Mouse (Mus musculus): ENCODE data around the gene Sv2b. TPM values are rescaled to one million over a fixed set of nuclear protein-coding genes. Genes with fewer than 3 reads are reported as not detected.

Sv2b gene
- polyA plus RNA-seq, 1 experiment from 2014 or later = 2.6 TPM

- Histone ChIP-seq H3K27ac (no peak overlapping the region), H3K27me3 (no peaks in the 10 kb centered on the region), H3K4me2 (replicated peaks) (no peak overlapping the region), H3K4me3 (no peak overlapping the region), H3K4me1 (0 out of 2 replicates have a peak, but pooled peaks cover 5% of the 10 kb centered on the region), H3K9me3 (replicated peaks) (no peaks in the 10 kb centered on the region), H3K9ac (no peak overlapping the region), H3K36me3 (no peaks in the 10 kb centered on the region)
- WGBS = 77% methylated on average over 3 of the region's 3 CpGs
- ATAC-seq (ENCODE audit: low FRiP score) = no peak
Observed at GRCm38 (mm10) chr7:75282951-75283350, 26.1 kb downstream of the Sv2b start.

GRCm38 (mm10) chr7:75282080-75282650 lies 26.9 kb downstream of the Sv2b start:
- no peaks in the 10 kb centered on the region for H3K27me3 ChIP-seq
- no peaks in the 10 kb centered on the region for H3K36me3 ChIP-seq
- no peak overlapping the region for H3K4me3 ChIP-seq
- no peaks in the 10 kb centered on the region for H3K9me3 ChIP-seq (replicated peaks)
- H3K9ac ChIP-seq = no peak overlapping the region
- no peak for ATAC-seq (ENCODE audit: low FRiP score)
- 0 out of 2 replicates have a peak, but pooled peaks cover 9% of the 10 kb centered on the region for H3K4me1 ChIP-seq
- H3K4me2 ChIP-seq (replicated peaks) = no peak overlapping the region
- H3K27ac ChIP-seq = no peak overlapping the region
- 82% methylated on average over 3 of the region's 3 CpGs for WGBS

DNA sequence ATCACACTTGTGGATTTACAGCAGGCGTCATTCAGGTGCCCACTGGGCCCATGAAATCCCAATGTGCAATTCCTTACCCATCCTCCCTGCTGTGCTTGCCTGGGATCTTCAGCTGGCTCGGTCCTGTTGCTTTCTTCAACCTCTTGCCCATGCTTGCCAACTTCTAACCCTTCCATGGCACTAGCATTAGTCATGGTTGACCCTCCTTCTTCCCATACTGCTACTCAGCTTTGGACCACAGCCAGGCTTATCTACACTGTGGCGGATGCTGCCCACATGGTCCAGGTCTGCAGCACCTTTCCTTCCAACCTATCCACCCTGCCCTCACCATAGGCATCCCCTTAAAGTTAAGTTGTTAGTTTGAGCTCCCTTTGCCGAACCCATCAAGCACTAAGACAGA lies 28.0 kb downstream of the Sv2b start:
- no peaks in the 10 kb centered on the region for H3K27me3 ChIP-seq
- no peaks in the 10 kb centered on the region for H3K36me3 ChIP-seq
- no peak overlapping the region for H3K4me2 ChIP-seq (replicated peaks)
- H3K9me3 ChIP-seq (replicated peaks) = no peaks in the 10 kb centered on the region
- H3K4me1 ChIP-seq = 0 out of 2 replicates have a peak, but pooled peaks cover 9% of the 10 kb centered on the region
- no peak for ATAC-seq (ENCODE audit: low FRiP score)
- no peak overlapping the region for H3K9ac ChIP-seq
- H3K4me3 ChIP-seq = no peak overlapping the region
- 84% methylated on average over 4 of the region's 4 CpGs for WGBS
- no peak overlapping the region for H3K27ac ChIP-seq

GRCm38 (mm10) chr7:75277847-75278246 lies 31.2 kb downstream of the Sv2b start:
- no peak overlapping the region for H3K4me2 ChIP-seq (replicated peaks)
- 24% methylated on average over 3 of the region's 3 CpGs for WGBS
- H3K9ac ChIP-seq = no peak overlapping the region
- no peak overlapping the region for H3K27ac ChIP-seq
- no peak for ATAC-seq (ENCODE audit: low FRiP score)
- no peaks in the 10 kb centered on the region for H3K9me3 ChIP-seq (replicated peaks)
- H3K27me3 ChIP-seq = no peaks in the 10 kb centered on the region
- H3K4me3 ChIP-seq = no peak overlapping the region
- H3K4me1 ChIP-seq = 0 out of 2 replicates have a peak, but pooled peaks cover 9% of the 10 kb centered on the region
- H3K36me3 ChIP-seq = no peaks in the 10 kb centered on the region

DNA sequence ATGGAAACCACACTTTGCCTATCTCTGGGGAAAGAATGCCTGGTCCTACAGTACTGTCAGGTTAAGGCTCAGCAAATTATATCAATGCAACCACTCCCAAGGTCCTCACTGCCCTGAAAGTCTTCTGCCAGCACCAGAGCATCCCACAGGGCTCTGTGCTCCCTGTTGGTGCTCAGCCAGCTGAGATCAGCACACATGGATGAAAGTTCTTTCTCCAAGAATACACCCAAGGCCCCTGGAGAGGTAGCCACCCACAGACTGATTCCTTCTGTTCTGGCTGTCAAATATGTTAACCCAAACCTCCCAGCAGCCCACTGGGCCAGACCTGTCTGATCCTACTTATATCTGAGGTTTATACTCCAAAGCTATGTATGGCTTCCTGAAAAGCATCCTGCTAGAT lies 32.3 kb downstream of the Sv2b start:
- Histone ChIP-seq H3K4me1 (0 out of 2 replicates have a peak, but pooled peaks cover 9% of the 10 kb centered on the region), H3K4me3 (no peak overlapping the region), H3K4me2 (replicated peaks) (no peak overlapping the region), H3K36me3 (no peaks in the 10 kb centered on the region), H3K9ac (no peak overlapping the region), H3K9me3 (replicated peaks) (no peaks in the 10 kb centered on the region), H3K27me3 (no peaks in the 10 kb centered on the region), H3K27ac (no peak overlapping the region)
- no peak for ATAC-seq (ENCODE audit: low FRiP score)

- H3K9ac ChIP-seq = no peak overlapping the region
- no peak overlapping the region for H3K4me2 ChIP-seq (replicated peaks)
- 0 out of 2 replicates have a peak, but pooled peaks cover 7% of the 10 kb centered on the region for H3K4me1 ChIP-seq
- no peaks in the 10 kb centered on the region for H3K27me3 ChIP-seq
- 50% methylated on average over 3 of the region's 3 CpGs for WGBS
- no peaks in the 10 kb centered on the region for H3K9me3 ChIP-seq (replicated peaks)
- no peak for ATAC-seq (ENCODE audit: low FRiP score)
- no peak overlapping the region for H3K4me3 ChIP-seq
- H3K27ac ChIP-seq = no peak overlapping the region
- no peaks in the 10 kb centered on the region for H3K36me3 ChIP-seq
Observed at GRCm38 (mm10) chr7:75274518-75274917, 34.5 kb downstream of the Sv2b start.

DNA sequence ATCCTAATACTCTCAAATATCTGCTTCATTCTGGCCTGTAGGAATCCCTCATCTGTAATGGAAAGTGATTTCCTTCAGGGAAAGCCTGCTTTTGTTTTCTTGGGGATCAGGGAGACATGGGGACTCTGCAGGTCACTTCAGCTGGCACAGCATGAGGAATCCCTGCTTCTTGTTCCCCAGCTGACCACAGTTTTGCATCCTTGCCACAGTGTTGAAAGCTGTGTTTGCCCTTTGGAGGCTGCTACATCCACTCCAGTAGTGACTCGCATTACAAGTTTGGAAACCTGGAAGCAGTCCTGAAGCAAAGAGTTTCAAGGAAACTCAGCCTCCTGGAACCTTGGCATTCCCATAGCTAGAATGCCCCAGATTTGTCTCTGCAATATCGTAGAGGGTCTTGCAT lies 35.4 kb downstream of the Sv2b start:
- Histone ChIP-seq H3K4me2 (replicated peaks) (no peak overlapping the region), H3K27me3 (no peaks in the 10 kb centered on the region), H3K4me3 (no peak overlapping the region), H3K36me3 (no peaks in the 10 kb centered on the region), H3K9ac (no peak overlapping the region), H3K9me3 (replicated peaks) (no peaks in the 10 kb centered on the region), H3K27ac (no peak overlapping the region), H3K4me1 (0 out of 2 replicates have a peak, but pooled peaks cover 6% of the 10 kb centered on the region)
- 70% methylated on average over 2 of the region's 2 CpGs for WGBS
- no peak for ATAC-seq (ENCODE audit: low FRiP score)

DNA sequence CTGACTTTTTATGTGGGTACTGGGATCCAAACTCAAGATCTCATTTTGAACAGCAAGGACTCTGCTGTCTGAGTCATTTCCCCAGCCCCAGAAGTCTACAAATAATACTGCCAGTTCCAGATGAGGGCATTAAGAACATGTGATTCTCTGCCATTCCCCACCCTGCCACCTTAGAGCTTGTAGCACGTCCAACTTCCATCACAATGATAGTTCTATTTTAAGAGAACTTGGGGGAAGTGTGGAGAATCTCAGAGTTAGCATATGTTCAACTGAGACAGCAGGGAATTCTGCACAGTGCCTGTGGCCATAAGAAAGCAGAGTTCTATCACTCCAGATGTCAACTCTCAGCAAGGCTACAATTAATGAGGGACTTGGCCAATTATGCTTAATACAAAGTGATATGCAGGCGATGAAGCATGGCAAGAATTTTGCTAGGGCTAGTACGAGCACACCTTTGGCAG lies 37.1 kb downstream of the Sv2b start:
- WGBS = 59% methylated on average over 3 of the region's 3 CpGs
- Histone ChIP-seq H3K27ac (no peak overlapping the region), H3K36me3 (no peaks in the 10 kb centered on the region), H3K27me3 (no peaks in the 10 kb centered on the region), H3K9me3 (replicated peaks) (no peaks in the 10 kb centered on the region), H3K4me1 (no peaks in the 10 kb centered on the region), H3K4me3 (no peak overlapping the region), H3K4me2 (replicated peaks) (no peak overlapping the region), H3K9ac (no peak overlapping the region)
- ATAC-seq (ENCODE audit: low FRiP score) = no peak

GRCm38 (mm10) chr7:75271306-75271705 lies 37.8 kb downstream of the Sv2b start:
- Histone ChIP-seq H3K9me3 (replicated peaks) (no peaks in the 10 kb centered on the region), H3K27me3 (no peaks in the 10 kb centered on the region), H3K27ac (no peak overlapping the region), H3K4me1 (no peaks in the 10 kb centered on the region), H3K4me3 (no peak overlapping the region), H3K4me2 (replicated peaks) (no peak overlapping the region), H3K9ac (no peak overlapping the region), H3K36me3 (no peaks in the 10 kb centered on the region)
- 87% methylated on average over 3 of the region's 3 CpGs for WGBS
- ATAC-seq (ENCODE audit: low FRiP score) = no peak

DNA sequence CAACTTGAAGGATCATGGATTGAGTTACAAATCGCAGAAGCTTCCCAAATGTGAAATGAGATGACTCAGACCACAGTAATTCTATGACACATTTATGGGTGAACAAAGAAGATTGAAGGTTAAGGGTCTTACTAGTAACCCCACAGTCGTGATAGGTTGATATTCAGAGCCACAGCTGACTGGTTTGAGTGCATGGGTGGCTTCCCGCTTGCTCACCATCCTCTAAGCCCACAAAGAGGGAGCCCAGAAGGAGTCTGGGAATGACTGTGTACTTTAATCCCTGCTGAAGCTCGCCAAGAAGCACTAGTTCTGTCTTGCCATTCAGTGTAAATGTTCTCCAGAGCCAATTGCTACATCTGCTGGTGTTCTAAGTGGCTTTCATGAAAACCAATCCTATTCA lies 41.8 kb downstream of the Sv2b start:
- Histone ChIP-seq H3K9ac (no peak overlapping the region), H3K36me3 (no peaks in the 10 kb centered on the region), H3K4me3 (no peak overlapping the region), H3K27me3 (no peaks in the 10 kb centered on the region), H3K4me2 (replicated peaks) (no peak overlapping the region), H3K9me3 (replicated peaks) (no peaks in the 10 kb centered on the region), H3K27ac (no peak overlapping the region), H3K4me1 (no peaks in the 10 kb centered on the region)
- ATAC-seq (ENCODE audit: low FRiP score) = no peak
- 70% methylated on average over 4 of the region's 4 CpGs for WGBS

- H3K27me3 ChIP-seq = no peaks in the 10 kb centered on the region
- 75% methylated on average over 4 of the region's 4 CpGs for WGBS
- H3K4me2 ChIP-seq (replicated peaks) = no peak overlapping the region
- no peaks in the 10 kb centered on the region for H3K36me3 ChIP-seq
- ATAC-seq (ENCODE audit: low FRiP score) = no peak
- no peak overlapping the region for H3K4me3 ChIP-seq
- no peaks in the 10 kb centered on the region for H3K9me3 ChIP-seq (replicated peaks)
- H3K27ac ChIP-seq = no peak overlapping the region
- H3K9ac ChIP-seq = no peak overlapping the region
- no peaks in the 10 kb centered on the region for H3K4me1 ChIP-seq
Observed at GRCm38 (mm10) chr7:75265241-75265640, 43.8 kb downstream of the Sv2b start.

- no peak overlapping the region for H3K4me2 ChIP-seq (replicated peaks)
- WGBS = 75% methylated on average over 3 of the region's 3 CpGs
Observed at GRCm38 (mm10) chr7:75259945-75260344, 49.1 kb downstream of the Sv2b start.

GRCm38 (mm10) chr7:75253611-75254250 lies 55.3 kb downstream of the Sv2b start:
- Histone ChIP-seq H3K9me3 (replicated peaks) (no peaks in the 10 kb centered on the region), H3K27ac (no peak overlapping the region), H3K4me2 (replicated peaks) (no peak overlapping the region), H3K36me3 (no peaks in the 10 kb centered on the region), H3K9ac (no peak overlapping the region), H3K4me1 (no peaks in the 10 kb centered on the region), H3K4me3 (no peak overlapping the region), H3K27me3 (no peaks in the 10 kb centered on the region)
- no peak for ATAC-seq (ENCODE audit: low FRiP score)
- 88% methylated on average over 8 of the region's 8 CpGs for WGBS

More at GRCm38 (mm10) chr7:75259945-75260344, 49.1 kb downstream of the Sv2b start:
- ATAC-seq (ENCODE audit: low FRiP score) = no peak
- H3K4me3 ChIP-seq = no peak overlapping the region
- no peaks in the 10 kb centered on the region for H3K4me1 ChIP-seq
- H3K27me3 ChIP-seq = no peaks in the 10 kb centered on the region
- no peaks in the 10 kb centered on the region for H3K9me3 ChIP-seq (replicated peaks)
- H3K27ac ChIP-seq = no peak overlapping the region
- H3K9ac ChIP-seq = no peak overlapping the region
- no peaks in the 10 kb centered on the region for H3K36me3 ChIP-seq
